Mouse (Mus musculus) MEL (cell line): ENCODE measurements at regions not wholly inside any gene's neighbourhood (a gene's known extent, or its start where the extent isn't known, plus 50 kb on each side); places are given as distances from the start of the nearest gene placed in this dataset.

Source experiments
- BHLHE40 ChIP-seq: IDR thresholded peaks from 2 replicates; pipeline ENCODE4 v1.6.1; 2012; ENCODE audit warnings: low read depth, mild to moderate bottlenecking, inconsistent platforms, low read length, improper control_type of control experiment, borderline replicate concordance
- CTCF ChIP-seq, 3 experiments: IDR thresholded peaks in 2 of 3; conservative IDR thresholded peaks in 1 of 3; 2 replicates each; pipeline ENCODE4 v1.5.1; 2011 to 2012; ENCODE audit warnings: low read length in 3 of 3, low read depth in 2 of 3, mild to moderate bottlenecking in 2 of 3, improper control_type of control experiment in 1 of 3, inconsistent platforms in 1 of 3, mixed read lengths in 1 of 3, moderate library complexity in 1 of 3; ENCODE audit not compliant: control insufficient read depth in 1 of 3, insufficient read depth in 1 of 3, poor library complexity in 1 of 3, severe bottlenecking in 1 of 3
- E2F4 ChIP-seq: IDR thresholded peaks from 2 replicates; pipeline ENCODE4 v1.6.1; 2011; ENCODE audit warnings: low read depth, low read length, improper control_type of control experiment, borderline replicate concordance
- EP300 ChIP-seq, 2 experiments: IDR thresholded peaks; 2 replicates each; pipeline ENCODE4 v1.6.1; 2011; ENCODE audit warnings: improper control_type of control experiment in 2 of 2, low read length in 2 of 2, low read depth in 1 of 2, mild to moderate bottlenecking in 1 of 2
- GABPA ChIP-seq: IDR thresholded peaks from 2 replicates; pipeline ENCODE4 v1.6.1; 2012; ENCODE audit warnings: low read depth, mild to moderate bottlenecking, inconsistent platforms, low read length, improper control_type of control experiment, moderate library complexity
- HCFC1 ChIP-seq: IDR thresholded peaks from 2 replicates; pipeline ENCODE4 v1.6.1; 2012; ENCODE audit warnings: low read depth, mild to moderate bottlenecking, inconsistent platforms, low read length, improper control_type of control experiment, moderate library complexity
- MAX ChIP-seq: IDR thresholded peaks from 2 replicates; pipeline ENCODE4 v1.6.1; 2011; ENCODE audit warnings: low read length, improper control_type of control experiment
- POLR2A ChIP-seq, 2 experiments: IDR thresholded peaks; 2 replicates each; pipeline ENCODE4 v1.6.1; 2011 to 2012; ENCODE audit warnings: low read length in 2 of 2, mild to moderate bottlenecking in 2 of 2, control low read depth in 1 of 2, improper control_type of control experiment in 1 of 2, low read depth in 1 of 2, moderate library complexity in 1 of 2; ENCODE audit not compliant: control insufficient read depth in 1 of 2, insufficient read depth in 1 of 2, poor library complexity in 1 of 2
- UBTF ChIP-seq: IDR thresholded peaks from 2 replicates; pipeline ENCODE4 v1.6.1; 2012; ENCODE audit warnings: low read depth, mild to moderate bottlenecking, inconsistent platforms, low read length, improper control_type of control experiment, moderate library complexity, borderline replicate concordance; ENCODE audit not compliant: insufficient read depth

DNA sequence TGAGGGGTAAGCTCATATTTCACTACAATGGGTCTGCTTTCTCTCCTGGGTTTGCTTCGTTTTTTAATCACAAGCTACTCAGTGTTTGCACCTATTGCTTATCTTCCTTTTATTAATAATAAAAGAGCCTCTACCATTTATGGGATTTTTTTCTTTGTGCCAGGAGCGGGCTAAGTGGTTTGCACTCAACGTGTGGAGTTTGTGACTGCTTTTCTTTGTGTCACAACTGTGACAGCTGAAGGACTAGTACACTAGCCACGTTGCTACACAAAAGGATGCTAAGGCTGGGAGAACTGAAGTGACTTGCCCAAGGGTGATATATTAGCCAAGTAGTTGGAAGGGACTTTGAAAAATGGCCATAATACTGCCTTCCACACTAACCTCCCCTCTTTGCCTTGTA, 271.8 kb upstream of the Ppargc1a start:
- no peak for TF ChIP-seq CTCF (IDR thresholded peaks at IDR 0.05 in 2 of 3, conservative IDR thresholded peaks at IDR 0.05 in 1 of 3; ENCODE audit: control insufficient read depth in 1 of 3, insufficient read depth in 1 of 3, low read depth in 2 of 3, low read length in 3 of 3, poor library complexity in 1 of 3, severe bottlenecking in 1 of 3)
- no peak for TF ChIP-seq HCFC1
- TF ChIP-seq MAX: no peak
- no peak for TF ChIP-seq E2F4
- TF ChIP-seq EP300 (IDR thresholded peaks at IDR 0.05; ENCODE audit: low read depth in 1 of 2, low read length in 2 of 2): no peak
- TF ChIP-seq POLR2A (IDR thresholded peaks at IDR 0.05; ENCODE audit: control insufficient read depth in 1 of 2, insufficient read depth in 1 of 2, low read depth in 1 of 2, low read length in 2 of 2, poor library complexity in 1 of 2): no peak
- no peak for TF ChIP-seq GABPA
- no peak for TF ChIP-seq UBTF
- TF ChIP-seq BHLHE40: no peak
